Mouse (Mus musculus) hindbrain, embryonic 12.5 days (tissue): ENCODE measurements at regions not wholly inside any gene's neighbourhood (a gene's known extent, or its start where the extent isn't known, plus 50 kb on each side); places are given as distances from the start of the nearest gene placed in this dataset.

Source experiments
- ATAC-seq: fragments of 200-750 bp; cut with Nextera tagmentation; 2 replicates; pipeline ENCODE4 v1.8.0; 2017; ENCODE audit warnings: moderate TSS enrichment; ENCODE audit not compliant: low FRiP score
- H3K27ac ChIP-seq: fragments of 300-500 bp; sonication (generic); 2 replicates; pipeline ENCODE4 v1.5.1; 2016; ENCODE audit warnings: mild to moderate bottlenecking
- H3K27me3 ChIP-seq: fragments of 300-500 bp; sonication (generic); 2 replicates; pipeline ENCODE4 v1.6.1; 2016; ENCODE audit warnings: mild to moderate bottlenecking
- H3K36me3 ChIP-seq: fragments of 300-500 bp; sonication (generic); 2 replicates; pipeline ENCODE4 v1.6.1; 2016; ENCODE audit warnings: mild to moderate bottlenecking
- H3K4me1 ChIP-seq: fragments of 300-500 bp; sonication (generic); 2 replicates; pipeline ENCODE4 v1.6.1; 2016
- H3K4me2 ChIP-seq: fragments of 300-500 bp; sonication (generic); replicated peaks from 2 replicates; pipeline ENCODE4 v1.6.1; 2016; ENCODE audit warnings: mild to moderate bottlenecking
- H3K4me3 ChIP-seq: fragments of 300-500 bp; sonication (generic); 2 replicates; pipeline ENCODE4 v1.5.1; 2016; ENCODE audit warnings: mild to moderate bottlenecking
- H3K9ac ChIP-seq: fragments of 300-500 bp; sonication (generic); 2 replicates; pipeline ENCODE4 v1.6.1; 2016; ENCODE audit warnings: mild to moderate bottlenecking, moderate library complexity
- H3K9me3 ChIP-seq: fragments of 300-500 bp; sonication (generic); replicated peaks from 2 replicates; pipeline ENCODE4 v1.6.1; 2016; ENCODE audit warnings: mild to moderate bottlenecking
- WGBS: fragments of 180-500 bp; shearing (Covaris S2); methylation state at CpG from one replicate; pipeline ENCODE4 v1.1.7; 2016; 5-methylcytosine and 5-hydroxymethylcytosine counted together

DNA sequence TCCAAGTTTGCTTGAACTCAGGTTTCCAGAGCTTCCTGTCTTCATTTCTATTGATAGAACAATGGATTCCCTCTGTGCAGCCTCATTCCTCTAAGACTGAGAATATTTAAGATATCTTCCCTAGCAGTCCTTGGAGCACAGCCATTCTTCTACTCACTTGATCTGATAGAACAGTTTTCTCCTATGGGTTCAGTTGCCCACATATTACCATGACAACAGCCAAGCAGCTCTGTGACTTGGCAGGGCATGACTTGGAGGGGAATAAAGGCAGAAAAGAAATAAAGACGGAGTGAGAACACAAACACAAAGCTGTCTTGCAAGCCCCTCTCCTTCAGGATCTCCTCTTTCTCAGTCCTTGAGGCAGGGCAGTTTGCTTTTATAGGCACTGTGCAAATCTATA is 87.6 kb upstream of the Tom1l1 start:
- ATAC-seq, result no peak

DNA sequence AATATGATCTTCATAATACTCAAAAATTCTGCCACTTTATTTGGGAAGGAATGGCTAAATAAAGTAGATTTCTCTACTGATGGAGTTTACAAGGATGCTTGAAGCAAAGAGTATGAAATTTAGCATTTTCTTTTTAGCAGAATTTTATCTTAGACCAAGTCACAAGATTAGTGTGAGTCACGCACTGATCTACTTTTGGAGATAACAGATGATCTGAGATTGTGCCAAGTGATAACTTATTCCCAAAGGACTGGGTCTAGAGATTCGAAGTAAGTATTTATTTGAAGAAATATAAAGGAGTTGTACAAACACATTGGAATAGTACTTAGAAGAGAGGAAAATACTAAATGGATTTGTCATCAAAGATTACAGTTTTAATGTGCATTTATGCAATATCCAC is 67.8 kb upstream of the Tom1l1 start:
- WGBS, result 91% methylated on average over 2 of the region's 2 CpGs
- no peak for ATAC-seq
- Histone ChIP-seq H3K27me3 (no peaks in the 10 kb centered on the region), H3K9ac (no peak overlapping the region), H3K27ac (no peak overlapping the region), H3K4me2 (no peak overlapping the region), H3K4me1 (no peaks in the 10 kb centered on the region), H3K36me3 (no peaks in the 10 kb centered on the region), H3K9me3 (no peaks in the 10 kb centered on the region), H3K4me3 (no peak overlapping the region)

More for the DNA sequence above, 87.6 kb upstream of the Tom1l1 start:
- Histone ChIP-seq H3K27ac (no peak overlapping the region), H3K4me1 (no peaks in the 10 kb centered on the region), H3K27me3 (no peaks in the 10 kb centered on the region), H3K36me3 (no peaks in the 10 kb centered on the region), H3K9me3 (no peaks in the 10 kb centered on the region), H3K9ac (no peak overlapping the region), H3K4me2 (no peak overlapping the region), H3K4me3 (no peak overlapping the region)
- 36% methylated on average over 1 of the region's 1 CpGs for WGBS

DNA sequence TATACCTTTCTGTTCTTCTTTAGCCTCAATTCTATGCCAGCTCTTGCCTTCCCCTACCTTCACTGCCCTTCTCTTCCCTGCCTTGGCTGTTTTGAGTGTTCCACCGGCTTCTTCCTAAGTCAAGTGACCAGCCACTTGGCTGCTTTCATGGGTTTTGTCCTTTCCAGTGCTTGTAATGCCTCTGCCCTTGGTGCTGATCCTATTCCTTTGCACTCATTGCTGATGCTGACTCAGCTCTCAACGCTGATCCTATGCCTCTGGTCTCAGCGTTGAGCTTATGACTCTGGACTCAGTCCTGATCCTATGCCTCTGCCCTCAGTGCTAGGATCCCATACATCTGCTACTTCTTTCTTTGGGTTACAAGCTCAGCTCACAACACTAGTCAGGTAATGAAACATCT is 60.3 kb upstream of the Tom1l1 start:
- no peaks in the 10 kb centered on the region for H3K4me1 ChIP-seq
- no peaks in the 10 kb centered on the region for H3K9me3 ChIP-seq
- no peak overlapping the region for H3K9ac ChIP-seq
- H3K36me3 ChIP-seq, result no peaks in the 10 kb centered on the region
- 73% methylated on average over 3 of the region's 3 CpGs for WGBS
- no peak overlapping the region for H3K4me3 ChIP-seq
- H3K4me2 ChIP-seq, result no peak overlapping the region
- H3K27me3 ChIP-seq, result no peaks in the 10 kb centered on the region
- ATAC-seq, result no peak
- no peak overlapping the region for H3K27ac ChIP-seq

DNA sequence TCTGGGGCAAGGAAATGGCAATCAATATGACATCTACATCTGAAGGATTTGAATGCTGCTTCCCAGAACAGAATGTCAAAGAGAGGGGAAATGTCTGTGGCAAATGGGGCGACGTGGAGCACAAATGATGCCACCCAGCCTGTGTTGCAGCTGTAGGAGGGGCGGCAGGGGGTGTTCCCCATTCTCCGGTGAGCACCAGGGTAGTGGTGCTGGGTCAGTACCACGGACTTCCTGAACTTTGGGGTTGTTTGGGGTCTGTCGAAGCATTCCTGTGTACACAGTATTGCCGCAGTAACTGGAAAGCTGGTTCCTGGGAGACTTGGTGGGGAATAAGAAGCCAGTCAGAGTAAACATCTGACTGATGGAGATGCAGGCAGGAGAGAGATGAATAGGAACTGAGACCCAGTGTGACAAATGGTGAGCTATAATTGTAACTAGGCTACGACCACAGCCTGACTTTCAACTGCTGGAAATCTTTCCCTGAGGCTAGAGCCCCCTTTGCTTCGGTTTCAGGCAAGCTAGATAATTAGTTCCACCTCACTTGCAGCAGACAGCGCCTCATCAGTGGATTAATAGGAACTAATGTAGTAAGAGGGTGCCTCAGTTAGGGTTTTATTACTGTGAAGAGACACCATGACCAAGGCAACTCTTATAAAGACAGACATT is 53.9 kb upstream of the Tom1l1 start:
- Histone ChIP-seq H3K9ac (no peak overlapping the region), H3K4me2 (no peak overlapping the region), H3K4me1 (peaks cover 4% of the 10 kb centered on the region; the same call in 1 of the 2 replicates), H3K27ac (peak overlapping the region; percentile 13; the same call in 1 of the 2 replicates), H3K4me3 (no peak overlapping the region), H3K9me3 (no peaks in the 10 kb centered on the region), H3K27me3 (no peaks in the 10 kb centered on the region), H3K36me3 (no peaks in the 10 kb centered on the region)
- whole genome bisulfite sequencing, result 60% methylated on average over 10 of the region's 10 CpGs
- ATAC-seq, result peak; percentile 81

DNA sequence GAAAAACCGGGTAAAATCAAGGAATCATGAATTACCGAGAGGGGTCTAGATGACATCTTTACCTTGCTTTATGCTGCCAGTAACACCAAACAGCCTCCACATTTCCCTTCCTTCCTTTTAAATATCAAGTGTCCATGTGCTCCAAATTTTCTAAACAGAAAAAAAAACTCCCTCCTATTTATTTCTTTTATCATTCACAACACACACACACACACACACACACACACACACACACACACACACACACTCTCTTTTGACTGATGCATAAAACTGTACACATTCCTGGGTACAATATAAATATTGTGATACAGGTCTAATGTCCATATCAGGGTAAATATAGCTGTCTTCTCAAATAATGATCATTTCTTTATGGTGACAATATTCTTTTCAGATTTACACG is 51.3 kb upstream of the Tom1l1 start:
- Histone ChIP-seq H3K4me2 (no peak overlapping the region), H3K4me1 (peaks cover 4% of the 10 kb centered on the region; the same call in 1 of the 2 replicates), H3K27ac (no peak overlapping the region), H3K4me3 (no peak overlapping the region), H3K36me3 (no peaks in the 10 kb centered on the region), H3K27me3 (no peaks in the 10 kb centered on the region), H3K9me3 (no peaks in the 10 kb centered on the region), H3K9ac (no peak overlapping the region)
- 86% methylated on average over 3 of the region's 3 CpGs for WGBS
- no peak for ATAC-seq

DNA sequence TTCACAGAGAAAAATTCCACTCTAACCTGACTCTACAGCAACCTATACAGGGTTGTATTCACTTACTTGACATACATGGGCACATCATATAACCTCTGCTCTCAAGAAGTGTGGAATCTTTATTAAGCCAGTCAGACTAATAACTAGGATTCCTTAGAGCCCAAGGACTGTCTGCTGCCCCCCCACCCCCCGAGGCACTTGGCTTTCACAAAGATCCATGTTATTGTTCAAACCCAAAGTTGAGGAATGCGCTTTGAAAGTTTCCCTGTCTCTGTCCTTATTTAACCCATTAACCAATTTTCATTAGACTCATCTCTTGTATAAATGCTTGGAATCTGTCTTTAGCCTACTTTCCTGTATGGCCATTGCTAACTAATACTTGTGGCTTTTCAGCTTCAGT is 50.6 kb upstream of the Tom1l1 start:
- no peaks in the 10 kb centered on the region for H3K36me3 ChIP-seq
- ATAC-seq, result no peak
- no peak overlapping the region for H3K4me3 ChIP-seq
- WGBS, result 74% methylated on average over 2 of the region's 2 CpGs
- no peaks in the 10 kb centered on the region for H3K27me3 ChIP-seq
- no peak overlapping the region for H3K9ac ChIP-seq
- no peak overlapping the region for H3K4me2 ChIP-seq
- peaks cover 4% of the 10 kb centered on the region; the same call in 1 of the 2 replicates for H3K4me1 ChIP-seq
- no peak overlapping the region for H3K27ac ChIP-seq
- no peaks in the 10 kb centered on the region for H3K9me3 ChIP-seq
